Mouse (Mus musculus) lung, postnatal 0 days (tissue): ENCODE measurements around the gene Gm20509.

Source experiments
- CTCF ChIP-seq: IDR thresholded peaks from 2 replicates; pipeline ENCODE4 v1.5.1; 2016; ENCODE audit warnings: antibody characterized with exemption, mild to moderate bottlenecking
- EP300 ChIP-seq: IDR thresholded peaks from 2 replicates; pipeline ENCODE4 v1.6.1; 2016; ENCODE audit warnings: antibody characterized with exemption, mild to moderate bottlenecking, control low read depth

DNA sequence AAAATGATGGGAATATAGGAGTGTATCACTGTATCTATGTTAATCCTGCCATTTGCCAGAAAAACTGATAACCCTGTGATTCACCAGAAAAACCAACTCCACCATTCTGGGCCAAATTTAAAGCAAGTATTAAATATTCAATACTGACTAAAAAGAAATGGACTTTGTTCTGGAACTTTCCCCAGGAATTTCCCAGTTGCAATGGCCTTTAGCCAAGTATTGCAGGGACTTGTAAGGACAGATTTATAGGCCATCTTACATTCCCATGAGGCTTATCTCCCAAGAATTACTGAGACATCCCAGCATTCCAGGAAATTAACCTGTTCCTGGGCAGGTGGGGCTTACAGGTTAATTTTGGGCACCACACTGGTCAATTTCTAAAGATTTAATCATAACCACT is 3.5 kb downstream of the Gm20509 start:
- no peak for TF ChIP-seq CTCF
- TF ChIP-seq EP300: no peak
